Mouse (Mus musculus) kidney, embryonic 15.5 days (tissue): ENCODE measurements around the gene Avpi1. TPM values are rescaled to one million over a fixed set of nuclear protein-coding genes. Genes with fewer than 3 reads are reported as not detected.

Experiments
- ATAC-seq: fragments of 200-750 bp; cut with Nextera tagmentation; replicated peaks from 2 replicates; pipeline ENCODE4 v1.8.0; 2017; ENCODE audit warnings: moderate TSS enrichment; ENCODE audit not compliant: low FRiP score
- H3K27ac ChIP-seq: fragments of 300-500 bp; sonication (generic); 2 replicates; pipeline ENCODE4 v1.5.1; 2015; ENCODE audit warnings: mild to moderate bottlenecking, inconsistent platforms
- H3K27me3 ChIP-seq: fragments of 300-500 bp; sonication (generic); 2 replicates; pipeline ENCODE4 v1.6.1; 2015; ENCODE audit warnings: inconsistent platforms
- H3K36me3 ChIP-seq: fragments of 300-500 bp; sonication (generic); 2 replicates; pipeline ENCODE4 v1.6.1; 2015; ENCODE audit warnings: inconsistent platforms
- H3K4me1 ChIP-seq: fragments of 300-500 bp; sonication (generic); 2 replicates; pipeline ENCODE4 v1.6.1; 2015; ENCODE audit warnings: inconsistent platforms
- H3K4me2 ChIP-seq: fragments of 300-500 bp; sonication (generic); 2 replicates; pipeline ENCODE4 v1.6.1; 2015; ENCODE audit warnings: moderate library complexity, mild to moderate bottlenecking, inconsistent platforms
- H3K4me3 ChIP-seq: fragments of 300-500 bp; sonication (generic); replicated peaks from 2 replicates; pipeline ENCODE4 v1.5.1; 2015; ENCODE audit warnings: mild to moderate bottlenecking, inconsistent platforms
- H3K9ac ChIP-seq: fragments of 300-500 bp; sonication (generic); 2 replicates; pipeline ENCODE4 v1.6.1; 2015; ENCODE audit warnings: mild to moderate bottlenecking, inconsistent platforms
- H3K9me3 ChIP-seq: fragments of 300-500 bp; sonication (generic); replicated peaks from 2 replicates; pipeline ENCODE4 v1.6.1; 2016; ENCODE audit warnings: inconsistent platforms
- WGBS: fragments of 180-500 bp; shearing (Covaris S2); methylation state at CpG from one replicate; pipeline ENCODE4 v1.1.7; 2015; ENCODE audit warnings: mixed read lengths; 5-methylcytosine and 5-hydroxymethylcytosine counted together
- polyA plus RNA-seq: library from polyadenylated mRNA; unstranded; fragments of >200 nt; fragmentation: Nextera tagmentation; extraction: Ambion mirVana; gene quantifications from 2 replicates; pipeline ENCODE4 v1.2.1, GENCODE M21; 2015

Avpi1 gene
- 21.5 and 22.6 TPM in 2 replicates for polyA plus RNA-seq

DNA sequence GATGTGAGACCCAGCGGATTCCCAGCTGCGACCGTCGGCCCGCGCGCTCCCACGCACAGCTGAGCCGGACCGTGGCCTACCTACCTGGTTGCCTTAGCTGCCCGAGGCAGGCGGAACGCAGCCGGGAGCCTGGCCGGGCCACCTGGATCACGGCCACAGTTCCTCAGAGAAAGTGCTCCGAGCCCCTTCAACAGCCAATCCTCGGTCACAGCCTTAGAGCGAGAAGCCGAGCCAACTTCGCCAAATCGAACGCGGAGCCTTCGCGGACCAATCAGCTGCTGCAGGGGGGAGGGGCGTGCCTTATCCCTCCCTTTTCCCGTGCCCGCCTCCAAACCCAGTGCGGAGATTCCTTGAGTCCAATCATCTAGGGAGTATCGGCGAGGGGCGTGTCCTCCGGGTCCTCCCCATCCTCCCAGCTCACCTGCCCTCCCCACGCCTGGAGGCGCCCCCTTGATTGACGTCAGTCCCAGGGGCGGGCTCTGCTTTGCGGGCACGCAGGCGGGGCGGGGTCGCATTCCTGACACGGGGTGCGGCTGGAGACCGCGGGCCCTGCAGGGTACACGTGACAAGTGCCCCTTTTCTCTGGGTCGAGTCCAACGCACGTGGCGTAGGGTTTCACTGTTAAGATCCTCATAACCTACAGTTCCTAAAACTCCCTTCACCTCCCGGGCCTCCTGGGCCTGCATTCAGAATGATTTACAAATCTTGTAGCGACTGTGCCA is at the start of gene Avpi1:
Avpi1 (minus strand) TSS at position 273 of the 722 bp plus-strand sequence.
- H3K4me1 ChIP-seq, result peaks cover 25% of the 10 kb centered on the region
- H3K9ac ChIP-seq, result peak within 1 kb of the TSS; percentile 78
- no peaks in the 10 kb centered on the region; the same call in 1 of the 2 replicates for H3K27me3 ChIP-seq
- H3K27ac ChIP-seq, result peak within 1 kb of the TSS; percentile 91
- H3K9me3 ChIP-seq, result no peaks in the 10 kb centered on the region
- peak within 1 kb of the TSS; percentile 69 for H3K4me3 ChIP-seq
- WGBS, result 0% methylated on average over 54 of the region's 54 CpGs
- H3K36me3 ChIP-seq, result peaks cover 12% of the 10 kb centered on the region
- peak; percentile 97 for ATAC-seq
- peak within 1 kb of the TSS; percentile 96 for H3K4me2 ChIP-seq

DNA sequence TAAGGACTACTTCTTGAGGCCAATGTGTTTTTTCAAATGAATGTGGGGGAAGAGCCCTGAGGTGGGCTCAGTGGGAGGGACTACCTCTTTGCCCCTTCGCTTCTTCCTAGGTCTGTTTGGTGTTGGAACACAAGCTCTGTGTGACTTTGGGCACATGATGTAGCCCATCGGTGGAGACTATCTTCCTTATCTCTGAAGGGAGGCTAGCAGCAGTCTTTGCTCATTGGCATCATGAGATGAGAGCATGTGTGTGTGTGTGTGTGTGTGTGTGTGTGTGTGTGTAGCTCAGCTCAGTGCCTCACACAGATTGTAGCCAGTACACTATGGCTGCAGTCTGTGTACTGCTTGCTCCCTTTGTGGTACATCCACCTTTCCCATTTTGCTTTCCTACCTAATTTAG is 48.6 kb upstream of the Avpi1 start:
- no peak overlapping the region for H3K9ac ChIP-seq
- 83% methylated on average over 2 of the region's 2 CpGs for WGBS
- H3K9me3 ChIP-seq, result no peaks in the 10 kb centered on the region
- no peak overlapping the region for H3K27ac ChIP-seq
- no peaks in the 10 kb centered on the region for H3K27me3 ChIP-seq
- H3K4me3 ChIP-seq, result no peak overlapping the region
- H3K4me1 ChIP-seq, result no peaks in the 10 kb centered on the region
- no peak overlapping the region for H3K4me2 ChIP-seq
- ATAC-seq, result no peak
- H3K36me3 ChIP-seq, result peaks cover 42% of the 10 kb centered on the region

DNA sequence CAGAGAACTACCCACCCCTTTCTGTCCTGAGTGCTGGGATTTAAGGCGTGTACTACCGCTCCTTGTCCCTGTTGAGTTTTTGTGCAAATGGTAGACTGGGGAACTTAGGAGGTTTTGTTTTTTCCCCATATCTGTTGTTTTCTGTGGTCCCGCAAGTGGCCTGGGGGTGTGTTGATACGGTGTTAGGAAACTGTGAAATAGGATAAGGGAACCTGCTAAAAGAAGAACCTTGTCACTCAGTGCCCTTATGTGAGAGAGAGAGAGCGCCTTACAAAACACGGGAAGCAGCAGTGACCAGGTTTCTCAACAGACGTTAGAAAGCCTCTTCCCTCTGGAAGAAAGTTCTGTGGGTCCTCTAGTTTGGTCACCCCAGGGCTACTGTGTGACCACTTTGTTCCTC is 48.0 kb upstream of the Avpi1 start:
- WGBS, result 86% methylated on average over 7 of the region's 7 CpGs
- Histone ChIP-seq H3K4me3 (no peak overlapping the region), H3K9ac (no peak overlapping the region), H3K4me1 (peaks cover 4% of the 10 kb centered on the region), H3K27me3 (no peaks in the 10 kb centered on the region), H3K27ac (no peak overlapping the region), H3K9me3 (no peaks in the 10 kb centered on the region), H3K36me3 (peaks cover 38% of the 10 kb centered on the region), H3K4me2 (no peak overlapping the region)
- ATAC-seq, result no peak

DNA sequence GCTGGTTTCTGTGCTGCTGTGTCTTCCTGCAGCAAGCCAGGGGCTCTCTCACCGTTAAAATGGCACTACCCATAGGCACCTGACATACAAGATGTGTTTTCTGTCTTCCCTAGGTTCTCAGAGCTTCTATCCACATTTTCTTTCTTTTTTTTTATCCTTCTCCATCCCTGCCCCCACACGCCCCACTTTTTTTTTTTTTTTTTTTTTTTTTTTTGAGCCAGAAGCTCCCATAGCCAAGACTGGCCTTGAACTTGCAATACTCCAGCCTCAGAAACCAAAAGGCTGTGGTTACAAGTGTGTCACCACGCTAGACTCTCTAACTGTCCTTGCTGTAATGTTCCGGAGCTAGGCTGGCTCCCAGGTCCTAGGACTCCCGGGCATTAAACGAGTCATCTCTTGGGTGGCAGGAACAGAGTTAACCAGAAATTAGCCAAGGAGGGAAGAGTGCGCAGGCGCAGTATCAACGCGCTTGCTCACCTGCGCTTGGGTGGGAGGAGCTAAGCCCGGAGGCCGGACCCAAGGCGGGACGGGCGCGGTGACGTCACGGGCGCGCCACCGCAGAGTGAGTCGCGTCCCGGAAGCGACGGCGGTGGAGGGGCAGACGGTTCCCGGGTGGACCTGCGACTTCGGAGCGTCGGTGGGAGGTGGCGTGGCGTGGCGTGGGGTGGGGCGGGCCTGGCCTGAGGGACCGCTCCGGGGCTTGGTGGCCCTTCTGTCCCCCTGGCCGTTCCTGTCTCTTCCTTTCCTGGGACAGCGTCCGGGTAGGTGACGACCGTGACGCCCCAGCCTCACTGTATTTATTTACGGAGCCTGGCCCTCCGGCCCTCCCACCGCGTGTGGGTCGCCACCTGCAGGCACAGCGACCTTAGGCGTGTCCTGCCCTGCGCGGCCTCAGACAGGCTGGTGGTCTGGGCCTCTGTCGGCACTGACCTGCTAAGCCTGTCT is 41.4 kb upstream of the Avpi1 start:
- H3K27me3 ChIP-seq, result peaks cover 24% of the 10 kb centered on the region
- no peaks in the 10 kb centered on the region for H3K36me3 ChIP-seq
- H3K9me3 ChIP-seq, result no peaks in the 10 kb centered on the region
- H3K4me1 ChIP-seq, result peaks cover 48% of the 10 kb centered on the region
- H3K4me2 ChIP-seq, result peak overlapping the region; percentile 81
- peak overlapping the region; percentile 79 for H3K27ac ChIP-seq
- peak overlapping the region; percentile 82 for H3K4me3 ChIP-seq
- 2% methylated on average over 49 of the region's 56 CpGs for WGBS
- peak; percentile 89 for ATAC-seq
- H3K9ac ChIP-seq, result peak overlapping the region; percentile 81

DNA sequence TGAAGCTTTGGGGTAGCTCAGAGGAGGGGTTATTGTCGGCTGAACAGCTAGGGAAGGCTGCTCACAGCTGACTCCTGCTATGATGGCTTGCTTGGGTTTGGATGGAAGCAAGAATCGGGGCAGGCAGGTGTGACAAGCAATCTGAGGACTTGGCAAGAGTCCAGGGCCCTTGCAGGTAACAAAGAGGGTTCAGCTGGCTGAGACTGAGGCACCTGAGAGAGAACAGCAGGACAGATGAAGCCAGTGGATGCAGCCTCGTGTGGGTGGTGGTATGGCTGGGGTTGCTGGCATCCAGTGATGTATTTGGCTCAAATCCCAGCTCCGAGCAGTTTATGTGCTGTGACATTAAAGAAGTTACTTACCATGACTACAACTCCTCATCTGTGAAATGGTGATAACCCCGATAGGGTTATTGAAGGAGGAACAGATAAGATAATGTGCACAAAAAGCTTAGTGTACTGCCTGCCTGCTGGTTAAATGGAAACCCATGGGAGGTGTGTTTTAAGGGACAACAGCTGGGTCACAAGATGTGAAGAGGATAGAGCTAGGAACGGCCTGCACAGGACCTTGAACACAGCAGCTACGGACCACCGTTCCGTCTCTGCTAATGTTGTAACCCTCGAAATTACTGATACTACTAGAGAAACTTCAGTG is 40.6 kb upstream of the Avpi1 start:
- ATAC-seq, result peak; percentile 7; the same call in 1 of the 2 replicates
- peak overlapping the region; percentile 82; the same call in 1 of the 2 replicates for H3K4me3 ChIP-seq
- H3K27me3 ChIP-seq, result peaks cover 24% of the 10 kb centered on the region
- peaks cover 50% of the 10 kb centered on the region for H3K4me1 ChIP-seq
- H3K27ac ChIP-seq, result peak overlapping the region; percentile 79
- peak overlapping the region; percentile 81 for H3K4me2 ChIP-seq
- H3K36me3 ChIP-seq, result no peaks in the 10 kb centered on the region
- WGBS, result 54% methylated on average over 10 of the region's 10 CpGs
- no peaks in the 10 kb centered on the region for H3K9me3 ChIP-seq
- 0 out of 2 replicates have a peak overlapping the region, but pooled peaks have one; percentile 14 for H3K9ac ChIP-seq

DNA sequence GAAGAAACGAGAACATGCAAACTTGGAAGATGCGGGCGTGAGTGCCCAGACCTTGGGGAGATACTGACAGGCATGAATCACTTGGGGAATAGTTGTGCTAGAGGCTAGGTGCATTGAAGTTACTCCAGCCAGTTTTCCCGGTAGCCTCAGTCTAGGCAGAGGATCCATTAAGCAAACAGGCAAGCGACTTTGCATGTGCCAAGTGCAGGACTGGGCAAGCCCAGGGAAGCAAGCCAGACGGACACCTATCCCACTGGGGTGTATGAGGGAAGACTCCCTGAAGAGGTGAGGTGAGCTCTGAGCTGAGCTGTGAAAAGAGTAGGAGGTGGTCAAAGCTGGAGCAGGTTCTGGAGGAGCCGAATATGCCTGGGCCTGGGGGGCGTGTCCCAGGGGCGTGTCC is 38.6 kb upstream of the Avpi1 start:
- H3K27ac ChIP-seq, result no peak overlapping the region
- H3K4me2 ChIP-seq, result no peak overlapping the region
- whole genome bisulfite sequencing, result 60% methylated on average over 9 of the region's 9 CpGs
- peaks cover 58% of the 10 kb centered on the region for H3K4me1 ChIP-seq
- no peaks in the 10 kb centered on the region for H3K9me3 ChIP-seq
- H3K36me3 ChIP-seq, result no peaks in the 10 kb centered on the region
- H3K27me3 ChIP-seq, result peaks cover 24% of the 10 kb centered on the region
- no peak overlapping the region for H3K4me3 ChIP-seq
- ATAC-seq, result no peak
- H3K9ac ChIP-seq, result no peak overlapping the region

DNA sequence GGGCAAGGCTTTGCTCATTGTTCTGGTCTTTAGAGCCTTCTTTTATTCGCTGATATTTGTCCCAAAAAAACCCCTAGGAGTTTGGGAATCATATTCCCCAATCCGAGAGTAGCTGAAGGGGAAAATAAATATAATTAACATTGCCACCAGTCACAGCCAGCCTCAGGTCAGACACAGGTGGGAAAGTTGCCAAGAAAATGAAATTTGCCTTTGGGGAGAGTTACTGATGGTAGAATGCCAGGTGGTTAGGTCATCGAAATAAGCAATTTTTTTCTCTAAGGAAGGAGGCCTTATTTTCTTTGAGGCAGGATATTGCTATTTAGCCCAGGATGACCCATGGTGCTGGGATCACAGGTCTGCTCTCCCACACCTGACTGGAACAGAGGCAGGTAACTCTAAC is 37.9 kb upstream of the Avpi1 start:
- Histone ChIP-seq H3K27ac (no peak overlapping the region), H3K9me3 (no peaks in the 10 kb centered on the region), H3K36me3 (no peaks in the 10 kb centered on the region), H3K27me3 (peaks cover 24% of the 10 kb centered on the region), H3K4me1 (peaks cover 54% of the 10 kb centered on the region), H3K9ac (no peak overlapping the region), H3K4me3 (no peak overlapping the region), H3K4me2 (no peak overlapping the region)
- 53% methylated on average over 3 of the region's 3 CpGs for WGBS
- no peak for ATAC-seq

DNA sequence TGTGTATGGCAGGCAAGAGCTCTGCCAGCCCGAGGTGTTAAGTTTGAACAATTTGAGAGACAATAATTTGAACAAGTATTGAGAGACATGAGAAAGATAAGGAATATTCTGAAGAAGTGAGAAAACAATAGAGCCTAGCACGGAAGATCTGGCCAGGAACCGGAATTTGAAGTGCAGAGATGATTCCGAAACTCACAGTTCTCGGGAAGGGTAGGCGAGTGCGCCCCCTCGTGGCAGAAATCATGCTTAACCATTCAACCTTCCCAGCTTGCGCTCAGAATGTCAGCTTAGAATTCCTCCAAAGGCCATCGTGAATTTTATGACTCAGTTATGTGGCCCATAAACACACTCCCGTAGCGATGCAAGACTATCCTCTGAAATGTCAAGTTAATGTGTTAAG is 37.3 kb upstream of the Avpi1 start:
- peak overlapping the region; percentile 51 for H3K4me2 ChIP-seq
- ATAC-seq, result no peak

DNA sequence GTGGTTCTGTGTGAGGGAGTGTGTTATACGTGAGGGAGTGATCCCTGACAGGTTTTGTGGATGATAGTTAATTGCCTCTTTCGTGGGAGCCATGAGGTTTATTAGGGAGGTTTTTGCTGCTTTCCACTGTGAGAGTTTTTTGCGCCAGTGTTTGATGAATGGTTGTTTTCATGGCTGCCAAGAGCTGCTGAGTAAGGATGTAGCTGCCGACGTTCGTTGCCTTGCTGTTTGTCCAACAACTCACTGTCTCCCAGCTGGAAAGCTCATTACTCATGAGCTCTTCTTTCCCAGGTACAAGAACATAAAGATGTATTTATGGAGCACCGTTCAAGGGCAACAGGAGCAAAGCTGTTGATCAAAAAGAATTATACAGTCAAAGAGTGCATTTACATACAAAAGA is 35.3 kb upstream of the Avpi1 start:
- Histone ChIP-seq H3K9ac (no peak overlapping the region), H3K36me3 (no peaks in the 10 kb centered on the region), H3K9me3 (no peaks in the 10 kb centered on the region), H3K4me3 (no peak overlapping the region), H3K4me2 (peak overlapping the region; percentile 5), H3K4me1 (peaks cover 32% of the 10 kb centered on the region), H3K27me3 (peaks cover 23% of the 10 kb centered on the region), H3K27ac (peak overlapping the region; percentile 52; the same call in 1 of the 2 replicates)
- ATAC-seq, result no peak
- 11% methylated on average over 7 of the region's 7 CpGs for WGBS

More for the DNA sequence above, 37.3 kb upstream of the Avpi1 start:
- H3K27ac ChIP-seq, result no peak overlapping the region
- no peaks in the 10 kb centered on the region for H3K36me3 ChIP-seq
- peaks cover 24% of the 10 kb centered on the region for H3K27me3 ChIP-seq
- H3K9me3 ChIP-seq, result no peaks in the 10 kb centered on the region
- H3K4me3 ChIP-seq, result peak overlapping the region; percentile 26
- no peak overlapping the region for H3K9ac ChIP-seq
- H3K4me1 ChIP-seq, result peaks cover 47% of the 10 kb centered on the region
- whole genome bisulfite sequencing, result 4% methylated on average over 12 of the region's 12 CpGs

DNA sequence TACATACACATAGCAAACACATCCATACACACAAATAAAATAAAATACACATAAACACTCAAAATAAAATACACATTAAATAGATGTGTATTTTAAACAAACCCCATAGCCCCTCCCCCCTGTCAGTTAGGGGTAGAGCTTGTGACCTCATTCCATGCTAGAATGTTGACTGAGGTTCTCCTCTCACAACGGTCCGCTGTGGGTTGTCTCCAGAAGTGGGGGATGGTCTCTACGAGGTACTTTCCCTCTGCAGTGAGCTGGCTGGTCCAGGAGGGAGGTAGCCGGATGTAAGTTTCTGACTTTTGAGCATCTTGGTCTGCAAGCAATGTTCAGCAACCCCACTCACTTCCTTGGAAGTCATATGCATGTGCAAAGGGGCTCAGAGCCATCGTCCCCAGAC is 34.9 kb upstream of the Avpi1 start, which contains the start of gene Zfyve27:
Zfyve27 (plus strand) TSS at position 188 of the 400 bp plus-strand sequence.
- no peaks in the 10 kb centered on the region for H3K36me3 ChIP-seq
- 33% methylated on average over 5 of the region's 5 CpGs for WGBS
- no peak for ATAC-seq
- no peaks in the 10 kb centered on the region for H3K9me3 ChIP-seq
- no peak within 1 kb of the TSS for H3K9ac ChIP-seq
- H3K27me3 ChIP-seq, result peaks cover 19% of the 10 kb centered on the region
- peaks cover 29% of the 10 kb centered on the region for H3K4me1 ChIP-seq
- peak within 1 kb of the TSS; percentile 52; the same call in 1 of the 2 replicates for H3K27ac ChIP-seq
- no peak within 1 kb of the TSS for H3K4me3 ChIP-seq
- H3K4me2 ChIP-seq, result peak within 1 kb of the TSS; percentile 5

DNA sequence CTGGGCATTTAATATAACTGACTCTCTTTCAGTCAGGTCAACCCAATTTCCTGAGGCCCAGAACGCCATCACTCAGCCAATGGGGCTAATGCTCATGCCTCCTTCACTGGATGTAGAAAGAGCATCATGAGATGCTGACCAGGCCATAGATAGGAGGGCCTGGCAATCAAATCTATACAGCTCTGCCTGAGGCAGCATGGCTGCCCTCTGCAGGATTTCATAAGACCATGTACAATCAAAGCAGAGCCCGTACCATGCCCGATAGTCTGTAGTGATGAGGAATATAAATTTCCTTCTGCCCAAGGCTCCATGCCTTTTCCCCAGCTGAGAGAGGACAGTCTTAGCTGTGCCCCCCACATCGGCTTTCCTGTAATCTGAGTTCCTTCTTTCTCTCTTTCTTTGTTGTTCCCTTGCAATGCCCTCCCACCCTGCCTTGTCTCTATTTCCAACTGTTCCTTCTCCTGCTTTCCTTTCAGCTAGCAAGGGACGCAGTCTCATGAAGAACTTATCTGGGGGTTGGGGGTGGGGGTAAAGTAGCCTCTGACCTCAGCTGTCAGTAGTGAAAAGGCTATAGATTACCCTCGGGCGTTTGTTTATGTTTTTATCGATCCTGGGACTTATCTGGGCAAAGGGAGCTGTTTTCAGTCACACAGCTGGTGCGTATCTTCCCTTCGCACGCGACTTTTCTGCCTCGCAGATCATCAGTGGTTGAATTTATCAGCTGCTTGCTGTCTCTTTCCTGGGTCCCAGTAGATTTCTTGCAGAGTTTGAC is 29.6 kb upstream of the Avpi1 start:
- H3K27me3 ChIP-seq, result no peaks in the 10 kb centered on the region
- 29% methylated on average over 13 of the region's 13 CpGs for WGBS
- no peak for ATAC-seq
- H3K27ac ChIP-seq, result no peak overlapping the region
- no peak overlapping the region for H3K9ac ChIP-seq
- no peak overlapping the region for H3K4me2 ChIP-seq
- peaks cover 13% of the 10 kb centered on the region; the same call in 1 of the 2 replicates for H3K4me1 ChIP-seq
- no peaks in the 10 kb centered on the region for H3K36me3 ChIP-seq
- no peak overlapping the region for H3K4me3 ChIP-seq
- no peaks in the 10 kb centered on the region for H3K9me3 ChIP-seq
